Mouse (Mus musculus) ES-Bruce4 (cell line): Measurements from ENCODE around the gene Grin3a. TPM values are rescaled to one million over a fixed set of nuclear protein-coding genes. Genes with fewer than 3 reads are reported as not detected.

Experiments
- H3K27ac ChIP-seq: 2 replicates; pipeline ENCODE4 v1.5.1; 2012; ENCODE audit warnings: low read length, inconsistent platforms; ENCODE audit not compliant: insufficient read depth
- H3K27me3 ChIP-seq: 2 replicates; pipeline ENCODE4 v1.6.1; 2012; ENCODE audit warnings: mild to moderate bottlenecking, low read length, inconsistent platforms; ENCODE audit not compliant: control insufficient read depth, poor library complexity, insufficient read depth, severe bottlenecking
- H3K36me3 ChIP-seq: 2 replicates; pipeline ENCODE4 v1.6.1; 2012; ENCODE audit warnings: inconsistent platforms, mild to moderate bottlenecking, low read length, moderate library complexity; ENCODE audit not compliant: control insufficient read depth, poor library complexity, insufficient read depth, severe bottlenecking
- H3K4me1 ChIP-seq: one replicate; pipeline ENCODE4 v1.8.1; 2011; ENCODE audit warnings: low read length; ENCODE audit not compliant: control insufficient read depth, insufficient read depth
- H3K4me3 ChIP-seq: 2 replicates; pipeline ENCODE4 v1.5.1; 2011; ENCODE audit warnings: low read depth, mild to moderate bottlenecking, low read length
- H3K9ac ChIP-seq: 2 replicates; pipeline ENCODE4 v1.6.1; 2012; ENCODE audit warnings: low read depth, mild to moderate bottlenecking, inconsistent platforms; ENCODE audit not compliant: poor library complexity, severe bottlenecking
- H3K9me3 ChIP-seq: replicated peaks from 2 replicates; pipeline ENCODE4 v1.6.1; 2012; ENCODE audit warnings: mild to moderate bottlenecking, low read length, inconsistent platforms; ENCODE audit not compliant: control insufficient read depth, poor library complexity, insufficient read depth, severe bottlenecking
- CTCF ChIP-seq: IDR thresholded peaks from one replicate; pipeline ENCODE4 v1.8.1; 2011; ENCODE audit warnings: low read depth, low read length
- EP300 ChIP-seq: IDR thresholded peaks from 2 replicates; pipeline ENCODE4 v1.6.1; 2011; ENCODE audit warnings: low read depth, low read length; ENCODE audit not compliant: insufficient read depth
- POLR2A ChIP-seq: IDR thresholded peaks from one replicate; pipeline ENCODE4 v1.8.1; 2011; ENCODE audit warnings: low read length; ENCODE audit not compliant: insufficient read depth
- polyA plus RNA-seq: library from polyadenylated mRNA; stranded (reverse); fragments of >200 nt; gene quantifications from 2 replicates; pipeline ENCODE4 v1.2.4, GENCODE M21; 2011; ENCODE audit warnings: low read depth; ENCODE audit not compliant: missing spikeins, insufficient read depth, insufficient read length

Gene Grin3a
- polyA plus RNA-seq, 1 experiment: not detected

GRCm38 (mm10) chr4:49843787-49844186 lies 1.8 kb downstream of the Grin3a start:
- no peaks in the 10 kb centered on the region for H3K4me1 ChIP-seq
- H3K27me3 ChIP-seq: peaks cover 4% of the 10 kb centered on the region
- no peaks in the 10 kb centered on the region for H3K9me3 ChIP-seq
- no peak overlapping the region for H3K9ac ChIP-seq
- TF ChIP-seq EP300 (no peak), POLR2A (no peak), CTCF (no peak)
- no peak overlapping the region for H3K27ac ChIP-seq
- no peaks in the 10 kb centered on the region for H3K36me3 ChIP-seq
- H3K4me3 ChIP-seq: no peak overlapping the region

GRCm38 (mm10) chr4:49832035-49832434 lies 13.5 kb downstream of the Grin3a start:
- H3K36me3 ChIP-seq: no peaks in the 10 kb centered on the region

GRCm38 (mm10) chr4:49813852-49814251 lies 31.7 kb downstream of the Grin3a start:
- Histone ChIP-seq H3K4me1 (no peaks in the 10 kb centered on the region), H3K36me3 (no peaks in the 10 kb centered on the region), H3K9me3 (no peaks in the 10 kb centered on the region), H3K9ac (no peak overlapping the region), H3K27me3 (no peaks in the 10 kb centered on the region), H3K4me3 (no peak overlapping the region), H3K27ac (no peak overlapping the region)
- TF ChIP-seq CTCF (no peak), EP300 (no peak), POLR2A (no peak)

More at GRCm38 (mm10) chr4:49832035-49832434, 13.5 kb downstream of the Grin3a start:
- no peaks in the 10 kb centered on the region; the same call in 1 of the 2 replicates for H3K27me3 ChIP-seq
- no peak overlapping the region for H3K27ac ChIP-seq
- no peaks in the 10 kb centered on the region for H3K4me1 ChIP-seq
- no peak overlapping the region for H3K4me3 ChIP-seq
- no peaks in the 10 kb centered on the region for H3K9me3 ChIP-seq
- H3K9ac ChIP-seq: no peak overlapping the region
- TF ChIP-seq CTCF: no peak
- TF ChIP-seq POLR2A: no peak
- TF ChIP-seq EP300: no peak

- TF ChIP-seq EP300 (no peak), CTCF (no peak), POLR2A (no peak)
- H3K36me3 ChIP-seq: no peaks in the 10 kb centered on the region
- no peaks in the 10 kb centered on the region for H3K27me3 ChIP-seq
- H3K27ac ChIP-seq: no peak overlapping the region
- no peak overlapping the region for H3K4me3 ChIP-seq
- H3K9ac ChIP-seq: no peak overlapping the region
- H3K4me1 ChIP-seq: no peaks in the 10 kb centered on the region
- H3K9me3 ChIP-seq: no peaks in the 10 kb centered on the region
Observed at GRCm38 (mm10) chr4:49806791-49807190, 38.8 kb downstream of the Grin3a start.

- Histone ChIP-seq H3K4me1 (no peaks in the 10 kb centered on the region), H3K9me3 (no peaks in the 10 kb centered on the region), H3K9ac (no peak overlapping the region), H3K27ac (no peak overlapping the region), H3K36me3 (no peaks in the 10 kb centered on the region), H3K27me3 (no peaks in the 10 kb centered on the region), H3K4me3 (no peak overlapping the region)
- TF ChIP-seq EP300 (no peak), CTCF (no peak), POLR2A (no peak)
Observed at GRCm38 (mm10) chr4:49799338-49799737, 46.2 kb downstream of the Grin3a start.

- Histone ChIP-seq H3K27me3 (no peaks in the 10 kb centered on the region; the same call in 1 of the 2 replicates), H3K9me3 (no peaks in the 10 kb centered on the region), H3K9ac (no peak overlapping the region), H3K36me3 (no peaks in the 10 kb centered on the region), H3K4me1 (no peaks in the 10 kb centered on the region), H3K27ac (no peak overlapping the region), H3K4me3 (no peak overlapping the region)
- TF ChIP-seq EP300: no peak
Observed at GRCm38 (mm10) chr4:49788971-49789370, 56.6 kb downstream of the Grin3a start.

- Histone ChIP-seq H3K9me3 (no peaks in the 10 kb centered on the region), H3K27me3 (no peaks in the 10 kb centered on the region; the same call in 1 of the 2 replicates), H3K4me1 (no peaks in the 10 kb centered on the region), H3K36me3 (no peaks in the 10 kb centered on the region), H3K4me3 (no peak overlapping the region), H3K9ac (no peak overlapping the region), H3K27ac (no peak overlapping the region)
- TF ChIP-seq POLR2A: no peak
- TF ChIP-seq CTCF: no peak
- TF ChIP-seq EP300: no peak
Observed at GRCm38 (mm10) chr4:49742847-49743246, 102.7 kb downstream of the Grin3a start.
